Mouse (Mus musculus): ENCODE results near the gene Mrpl54. TPM values are rescaled to one million over a fixed set of nuclear protein-coding genes. Genes with fewer than 3 reads are reported as not detected.

Mrpl54 gene
- total and polyA plus RNA-seq, 2 experiments from 2014 or later, result 162 to 164 TPM

DNA sequence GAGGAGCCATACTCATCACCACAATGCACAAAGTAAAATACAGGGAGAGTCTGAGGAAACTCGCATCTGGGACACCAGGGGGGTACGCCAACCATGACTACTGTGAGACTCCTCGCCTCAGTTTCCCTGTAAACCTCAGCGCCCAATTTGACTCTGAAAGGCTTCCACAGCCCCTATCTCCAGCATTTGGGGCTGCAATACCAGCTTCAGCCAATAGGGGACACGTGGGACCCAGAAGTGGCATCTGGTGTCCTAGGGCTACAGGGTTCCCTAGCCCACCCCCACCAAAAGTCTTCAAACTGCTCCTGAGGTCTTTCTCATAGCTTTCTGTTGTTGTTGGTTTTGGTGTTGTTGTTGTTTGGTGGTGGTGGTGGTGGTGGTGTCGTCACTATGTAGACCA, 21.9 kb upstream of the Mrpl54 start:
- DNase-seq (ENCODE audit: low spot score) (no peak), ATAC-seq (ENCODE audit: low FRiP score) (no peak)
- WGBS, result 42% methylated on average over 6 of the region's 6 CpGs
- Histone ChIP-seq H3K4me1 (ENCODE audit: insufficient read depth, low read length) (0 out of 2 replicates have a peak, but pooled peaks cover under 1% of the 10 kb centered on the region), H3K9me3 (ENCODE audit: low read length) (no peaks in the 10 kb centered on the region), H3K36me3 (ENCODE audit: insufficient read depth, low read length) (no peaks in the 10 kb centered on the region), H3K27ac (ENCODE audit: low read depth, low read length) (no peak overlapping the region), H3K4me2 (ENCODE audit: low read depth, low read length, poor library complexity, severe bottlenecking) (no peak overlapping the region), H3K27me3 (ENCODE audit: insufficient read depth, low read length) (no peaks in the 10 kb centered on the region), H3K9ac (replicated peaks; ENCODE audit: low read length, poor library complexity, severe bottlenecking) (no peak overlapping the region), H3K4me3 (ENCODE audit: low read depth, low read length) (no peak overlapping the region)
- peak; percentile 62 for TF ChIP-seq CTCF (IDR thresholded peaks at IDR 0.05)

DNA sequence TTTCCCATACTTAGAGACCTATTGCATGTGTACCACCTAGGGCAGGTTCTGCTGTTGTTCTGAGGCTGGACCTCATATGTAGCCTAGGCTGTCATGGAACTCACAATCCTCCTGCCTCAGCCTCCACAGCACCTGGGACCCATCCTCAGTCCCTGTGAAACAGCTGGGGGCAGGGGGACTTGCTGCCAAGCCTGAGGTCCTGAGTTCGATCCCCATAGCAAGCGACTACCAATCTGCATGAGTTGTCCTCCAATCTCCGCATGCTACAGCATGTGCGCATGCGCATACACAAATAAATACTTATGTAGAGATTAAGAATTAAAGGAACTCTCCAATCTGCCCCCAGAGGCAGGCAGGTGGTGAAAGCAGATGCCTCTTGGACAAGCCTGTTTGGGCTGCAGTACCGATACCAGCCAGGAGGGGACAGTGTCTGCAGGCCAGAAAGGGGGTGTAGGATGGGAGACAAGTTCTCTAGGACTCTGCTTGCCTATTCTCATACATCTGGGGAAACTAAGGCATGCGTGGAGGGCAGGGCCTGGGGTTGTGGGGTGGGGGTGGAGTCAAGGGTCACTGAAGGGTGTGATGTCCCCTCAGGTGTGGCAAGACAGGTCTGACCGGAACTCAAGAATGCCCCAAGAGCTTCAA, 20.9 kb upstream of the Mrpl54 start:
- peak; percentile 80 for TF ChIP-seq CTCF (IDR thresholded peaks at IDR 0.05)
- no peak overlapping the region for H3K27ac ChIP-seq (ENCODE audit: low read depth, low read length)
- no peaks in the 10 kb centered on the region for H3K27me3 ChIP-seq (ENCODE audit: insufficient read depth, low read length)
- no peak overlapping the region for H3K4me3 ChIP-seq (ENCODE audit: low read depth, low read length)
- H3K4me2 ChIP-seq (ENCODE audit: low read depth, low read length, poor library complexity, severe bottlenecking), result no peak overlapping the region
- H3K4me1 ChIP-seq (ENCODE audit: insufficient read depth, low read length), result no peaks in the 10 kb centered on the region
- no peaks in the 10 kb centered on the region for H3K36me3 ChIP-seq (ENCODE audit: insufficient read depth, low read length)
- 65% methylated on average over 8 of the region's 8 CpGs for WGBS
- no peak for DNase-seq (ENCODE audit: low spot score)
- H3K9ac ChIP-seq (replicated peaks; ENCODE audit: low read length, poor library complexity, severe bottlenecking), result no peak overlapping the region
- no peaks in the 10 kb centered on the region for H3K9me3 ChIP-seq (ENCODE audit: low read length)
- ATAC-seq (ENCODE audit: low FRiP score), result no peak

DNA sequence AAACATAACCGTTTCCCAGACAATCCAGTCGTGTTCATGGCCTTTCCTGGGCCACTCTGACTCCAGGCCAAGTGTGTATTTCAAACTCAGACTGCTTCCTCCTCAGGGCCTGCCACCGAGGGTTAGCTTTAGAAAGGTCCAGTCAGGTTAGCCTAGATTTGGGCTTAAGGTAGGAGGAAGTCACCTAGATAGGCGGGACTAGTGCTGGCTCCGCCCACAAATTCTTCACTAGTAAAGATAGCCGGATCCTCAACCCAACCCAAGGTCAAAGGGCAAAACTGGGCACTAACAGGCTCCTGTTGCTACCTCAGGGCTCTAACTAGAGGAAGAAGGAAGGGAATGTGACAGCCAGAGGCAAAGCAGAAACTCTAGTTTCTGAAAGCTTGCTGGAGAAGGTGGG, 19.9 kb upstream of the Mrpl54 start:
- H3K36me3 ChIP-seq (ENCODE audit: insufficient read depth, low read length), result no peaks in the 10 kb centered on the region
- no peaks in the 10 kb centered on the region for H3K9me3 ChIP-seq (ENCODE audit: low read length)
- H3K27ac ChIP-seq (ENCODE audit: low read depth, low read length), result no peak overlapping the region
- no peaks in the 10 kb centered on the region for H3K27me3 ChIP-seq (ENCODE audit: insufficient read depth, low read length)
- no peak for TF ChIP-seq CTCF (IDR thresholded peaks at IDR 0.05)
- H3K4me2 ChIP-seq (ENCODE audit: low read depth, low read length, poor library complexity, severe bottlenecking), result no peak overlapping the region
- no peak for ATAC-seq (ENCODE audit: low FRiP score)
- no peaks in the 10 kb centered on the region for H3K4me1 ChIP-seq (ENCODE audit: insufficient read depth, low read length)
- H3K9ac ChIP-seq (replicated peaks; ENCODE audit: low read length, poor library complexity, severe bottlenecking), result no peak overlapping the region
- WGBS, result 50% methylated on average over 6 of the region's 6 CpGs
- DNase-seq (ENCODE audit: low spot score), result no peak
- no peak overlapping the region for H3K4me3 ChIP-seq (ENCODE audit: low read depth, low read length)

DNA sequence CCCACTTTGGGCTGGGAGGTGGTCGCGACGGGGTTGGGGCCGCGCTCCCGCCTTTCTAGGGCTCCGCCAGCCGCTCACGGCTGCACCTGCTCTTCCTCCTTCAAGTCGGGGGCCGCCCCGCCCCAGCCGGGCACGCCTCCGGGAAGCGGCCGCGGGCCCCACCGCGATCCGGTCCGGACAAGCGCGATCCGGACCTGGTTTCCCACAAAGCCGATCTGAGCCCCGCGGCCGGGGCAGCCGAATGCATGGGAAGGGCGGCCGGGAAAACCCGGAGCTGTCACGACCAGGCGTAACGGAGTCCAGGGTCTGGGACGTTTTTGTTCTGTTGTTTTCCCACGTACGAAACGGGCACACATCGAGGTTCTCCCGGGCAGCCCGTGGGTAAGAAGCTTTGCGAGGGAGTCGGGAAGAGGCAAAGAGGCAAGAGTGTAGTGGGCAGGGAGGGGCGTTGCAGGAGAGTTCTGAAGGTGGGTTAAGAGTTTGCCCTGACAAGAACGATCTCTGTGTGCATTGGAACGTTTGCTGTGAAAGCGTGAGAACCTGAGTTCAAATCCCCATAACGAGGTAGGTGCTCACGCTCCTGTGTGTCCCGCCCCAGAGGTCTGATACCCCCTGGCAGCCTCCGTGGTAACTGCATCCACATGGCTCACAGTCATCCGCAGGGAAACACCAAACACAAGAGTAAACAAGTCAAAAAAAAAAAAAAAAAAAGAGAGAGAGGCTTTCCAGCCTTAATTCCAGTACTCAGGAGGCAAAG, 19.1 kb upstream of the Mrpl54 start:
- no peaks in the 10 kb centered on the region for H3K36me3 ChIP-seq (ENCODE audit: insufficient read depth, low read length)
- peak; percentile 87 for DNase-seq (ENCODE audit: low spot score)
- H3K4me2 ChIP-seq (ENCODE audit: low read depth, low read length, poor library complexity, severe bottlenecking), result peak overlapping the region; percentile 70
- H3K9ac ChIP-seq (replicated peaks; ENCODE audit: low read length, poor library complexity, severe bottlenecking), result peak overlapping the region; percentile 45
- ATAC-seq (ENCODE audit: low FRiP score), result peak; percentile 56
- H3K4me3 ChIP-seq (ENCODE audit: low read depth, low read length), result peak overlapping the region; percentile 41
- WGBS, result 3% methylated on average over 53 of the region's 54 CpGs
- H3K9me3 ChIP-seq (ENCODE audit: low read length), result no peaks in the 10 kb centered on the region
- no peak overlapping the region for H3K27ac ChIP-seq (ENCODE audit: low read depth, low read length)
- H3K4me1 ChIP-seq (ENCODE audit: insufficient read depth, low read length), result no peaks in the 10 kb centered on the region
- no peak for TF ChIP-seq CTCF (IDR thresholded peaks at IDR 0.05)
- H3K27me3 ChIP-seq (ENCODE audit: insufficient read depth, low read length), result no peaks in the 10 kb centered on the region

DNA sequence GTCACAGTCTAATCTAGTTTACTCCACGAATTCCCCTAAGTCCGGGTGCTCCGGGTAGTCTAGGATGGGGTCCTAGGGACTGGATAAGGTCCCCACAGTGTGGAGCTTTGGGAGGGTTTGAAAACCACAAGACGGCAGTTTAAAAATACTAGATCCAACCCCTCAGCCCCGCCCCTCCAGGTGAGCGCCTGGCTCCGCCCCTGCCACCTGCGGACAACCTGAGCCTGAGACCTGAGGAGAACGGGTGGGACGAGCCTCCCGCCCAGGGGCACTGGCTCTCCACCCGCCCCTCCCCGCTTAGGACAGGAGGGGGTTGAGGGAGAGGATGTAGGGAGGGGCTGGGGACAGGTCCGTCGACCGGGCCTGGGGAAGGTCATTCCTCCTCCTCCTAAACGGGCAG, 18.0 kb upstream of the Mrpl54 start:
- WGBS, result 15% methylated on average over 17 of the region's 17 CpGs

DNA sequence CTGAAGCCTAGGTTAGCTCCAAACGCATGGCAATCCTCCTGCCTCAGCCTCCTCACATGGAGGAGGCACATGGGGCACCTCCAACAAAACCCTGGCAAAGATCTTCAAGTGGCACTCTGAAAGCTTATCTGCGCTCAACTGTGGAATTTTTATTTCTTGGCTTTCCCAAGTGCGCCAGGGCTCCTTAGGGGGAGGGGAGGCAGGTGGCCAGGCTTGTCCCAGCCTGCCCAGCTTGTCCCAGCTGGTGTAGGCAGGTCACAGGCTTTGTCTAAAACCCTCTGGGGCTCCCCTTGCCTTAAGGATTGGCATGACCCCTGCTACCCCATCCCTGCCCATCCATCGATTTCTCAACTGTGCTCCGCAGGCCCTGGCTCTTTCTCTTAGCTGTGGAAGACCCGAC, 17.5 kb upstream of the Mrpl54 start:
- DNase-seq (ENCODE audit: low spot score), result no peak
- Histone ChIP-seq H3K9ac (replicated peaks; ENCODE audit: low read length, poor library complexity, severe bottlenecking) (no peak overlapping the region), H3K36me3 (ENCODE audit: insufficient read depth, low read length) (no peaks in the 10 kb centered on the region), H3K9me3 (ENCODE audit: low read length) (no peaks in the 10 kb centered on the region), H3K27ac (ENCODE audit: low read depth, low read length) (no peak overlapping the region), H3K4me3 (ENCODE audit: low read depth, low read length) (no peak overlapping the region), H3K4me1 (ENCODE audit: insufficient read depth, low read length) (no peaks in the 10 kb centered on the region), H3K27me3 (ENCODE audit: insufficient read depth, low read length) (no peaks in the 10 kb centered on the region), H3K4me2 (ENCODE audit: low read depth, low read length, poor library complexity, severe bottlenecking) (no peak overlapping the region)
- no peak for ATAC-seq (ENCODE audit: low FRiP score)
- 65% methylated on average over 6 of the region's 6 CpGs for WGBS
- TF ChIP-seq CTCF (IDR thresholded peaks at IDR 0.05), result no peak

More for the DNA sequence above, 18.0 kb upstream of the Mrpl54 start:
- Histone ChIP-seq H3K4me1 (ENCODE audit: insufficient read depth, low read length) (no peaks in the 10 kb centered on the region), H3K9ac (replicated peaks; ENCODE audit: low read length, poor library complexity, severe bottlenecking) (no peak overlapping the region), H3K4me2 (ENCODE audit: low read depth, low read length, poor library complexity, severe bottlenecking) (peak overlapping the region; percentile 70), H3K36me3 (ENCODE audit: insufficient read depth, low read length) (no peaks in the 10 kb centered on the region), H3K27me3 (ENCODE audit: insufficient read depth, low read length) (no peaks in the 10 kb centered on the region), H3K27ac (ENCODE audit: low read depth, low read length) (no peak overlapping the region), H3K4me3 (ENCODE audit: low read depth, low read length) (no peak overlapping the region), H3K9me3 (ENCODE audit: low read length) (no peaks in the 10 kb centered on the region)
- ATAC-seq (ENCODE audit: low FRiP score) (no peak), DNase-seq (ENCODE audit: low spot score) (no peak)
- TF ChIP-seq CTCF (IDR thresholded peaks at IDR 0.05), result no peak

All from midbrain, postnatal 0 days (tissue).